Mouse (Mus musculus): ENCODE data around the gene Piga.

Piga gene

DNA sequence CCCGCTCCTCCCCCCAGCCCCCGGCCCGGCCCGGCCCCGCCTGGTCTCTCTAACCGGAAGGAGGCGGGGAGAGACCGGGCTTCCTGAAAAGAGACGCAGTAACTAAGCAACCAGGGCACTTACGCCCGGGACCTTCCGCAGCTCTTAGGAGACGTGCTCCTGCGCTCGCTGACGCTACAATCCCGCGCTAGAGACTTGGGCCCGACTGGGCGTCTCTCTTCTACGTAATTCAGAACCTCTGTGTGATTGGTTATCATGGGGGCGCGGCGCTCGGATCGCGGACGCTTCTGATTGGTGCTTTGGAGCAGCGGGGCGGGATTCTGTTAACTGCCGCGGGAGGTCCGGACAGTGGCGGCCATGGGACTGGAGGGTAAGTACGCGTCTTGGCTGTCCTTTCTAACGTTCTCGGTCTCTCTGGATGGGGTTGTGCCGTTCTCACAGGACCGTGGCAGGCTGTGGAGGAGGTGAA is at the start of gene Piga:
Piga (plus strand) TSS at position 317 of the 469 bp plus-strand sequence.
- DNase-seq: peak; percentile 88 to 94

GRCm38 (mm10) chrX:164370576-164370975 is 49.0 kb upstream of the Piga start:
- no peak for DNase-seq

DNA sequence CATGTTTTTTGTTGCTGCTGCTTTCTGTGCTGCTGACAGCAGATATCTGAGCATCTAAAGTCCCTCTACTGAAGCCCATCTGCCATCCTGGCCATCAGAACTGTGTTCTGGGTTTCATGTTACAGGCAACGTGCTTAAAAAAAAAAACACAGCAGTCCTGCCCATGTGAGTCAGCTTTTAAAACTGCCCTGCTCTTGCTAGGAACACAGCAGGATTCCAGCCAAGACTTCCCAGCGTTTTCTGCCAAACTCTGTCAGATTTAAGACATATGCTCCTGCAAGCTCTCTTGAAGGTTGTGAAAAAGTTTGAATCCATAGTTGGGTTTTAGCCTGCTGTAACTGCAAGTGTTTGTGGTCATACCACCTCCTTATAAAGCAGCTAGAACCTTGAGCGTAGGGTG is 46.5 kb upstream of the Piga start, which contains the start of gene Vegfd:
Vegfd (plus strand) TSS at position 298 of the 400 bp plus-strand sequence.
- peak; percentile 30 to 56 for DNase-seq

DNA sequence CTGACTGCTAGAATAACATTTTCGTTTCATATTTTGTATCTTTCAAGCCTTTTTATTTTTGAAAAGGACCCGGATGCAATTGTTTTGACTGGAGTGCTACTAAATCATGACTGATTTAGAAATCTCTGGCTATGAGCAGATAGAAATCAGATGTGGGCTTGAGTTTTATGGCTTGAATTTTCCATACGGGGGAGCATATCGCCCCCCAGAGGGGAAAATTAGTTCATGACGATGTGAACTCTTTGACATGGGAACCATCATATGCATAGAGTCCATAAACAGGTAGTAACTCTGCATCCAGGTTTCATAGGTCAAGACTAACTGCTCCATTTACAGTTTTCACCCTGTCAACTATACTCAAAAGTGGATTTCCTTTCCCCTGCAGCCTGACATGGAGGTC is 45.0 kb upstream of the Piga start:
- peak in 1 of 2 experiments; percentile 35 for DNase-seq

DNA sequence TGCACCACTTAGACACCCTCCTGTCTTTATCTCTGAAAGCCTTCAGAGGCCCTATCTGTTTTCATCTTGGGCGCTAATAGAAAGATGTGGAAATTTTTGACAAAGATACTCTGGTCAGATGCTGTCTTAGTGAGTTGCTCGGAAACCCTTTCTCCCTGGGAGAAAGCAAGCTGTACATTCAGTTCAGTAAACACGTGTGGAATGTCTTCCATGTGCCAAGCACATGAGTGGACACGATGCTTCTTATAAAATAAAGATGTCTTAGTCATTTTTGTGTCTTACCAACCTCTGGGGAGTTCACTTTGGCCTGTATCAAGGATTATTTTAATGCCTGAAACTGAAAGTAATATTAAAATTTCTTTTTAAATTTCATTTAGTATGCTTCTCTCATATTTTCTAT is 39.9 kb upstream of the Piga start:
- no peak for DNase-seq

GRCm38 (mm10) chrX:164381618-164382408 is 37.8 kb upstream of the Piga start:
- DNase-seq: peak; percentile 84 to 91

- no peak for DNase-seq
Observed at GRCm38 (mm10) chrX:164394091-164394490, 25.5 kb upstream of the Piga start.

DNA sequence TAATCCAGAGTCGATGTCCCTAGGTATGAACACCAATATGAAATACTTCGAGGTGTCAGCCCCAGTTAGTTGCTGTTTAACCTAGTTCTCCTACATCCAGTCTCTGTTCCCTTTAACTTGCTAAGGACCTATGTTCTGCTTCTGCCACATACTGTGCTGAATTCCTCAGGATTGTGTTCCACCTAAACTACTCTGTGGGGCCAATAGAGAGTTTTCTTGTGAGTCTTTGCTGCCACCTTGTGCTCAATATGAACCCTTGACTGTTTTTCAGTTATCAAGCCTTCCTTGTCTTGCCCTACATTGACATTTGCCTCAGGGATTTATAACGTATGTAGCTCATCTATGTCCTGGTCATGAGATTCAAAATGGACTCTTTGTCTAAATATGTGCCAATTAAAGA is 21.1 kb upstream of the Piga start:
- DNase-seq: no peak

- DNase-seq: no peak
Observed at GRCm38 (mm10) chrX:164405080-164405649, 14.4 kb upstream of the Piga start.

DNA sequence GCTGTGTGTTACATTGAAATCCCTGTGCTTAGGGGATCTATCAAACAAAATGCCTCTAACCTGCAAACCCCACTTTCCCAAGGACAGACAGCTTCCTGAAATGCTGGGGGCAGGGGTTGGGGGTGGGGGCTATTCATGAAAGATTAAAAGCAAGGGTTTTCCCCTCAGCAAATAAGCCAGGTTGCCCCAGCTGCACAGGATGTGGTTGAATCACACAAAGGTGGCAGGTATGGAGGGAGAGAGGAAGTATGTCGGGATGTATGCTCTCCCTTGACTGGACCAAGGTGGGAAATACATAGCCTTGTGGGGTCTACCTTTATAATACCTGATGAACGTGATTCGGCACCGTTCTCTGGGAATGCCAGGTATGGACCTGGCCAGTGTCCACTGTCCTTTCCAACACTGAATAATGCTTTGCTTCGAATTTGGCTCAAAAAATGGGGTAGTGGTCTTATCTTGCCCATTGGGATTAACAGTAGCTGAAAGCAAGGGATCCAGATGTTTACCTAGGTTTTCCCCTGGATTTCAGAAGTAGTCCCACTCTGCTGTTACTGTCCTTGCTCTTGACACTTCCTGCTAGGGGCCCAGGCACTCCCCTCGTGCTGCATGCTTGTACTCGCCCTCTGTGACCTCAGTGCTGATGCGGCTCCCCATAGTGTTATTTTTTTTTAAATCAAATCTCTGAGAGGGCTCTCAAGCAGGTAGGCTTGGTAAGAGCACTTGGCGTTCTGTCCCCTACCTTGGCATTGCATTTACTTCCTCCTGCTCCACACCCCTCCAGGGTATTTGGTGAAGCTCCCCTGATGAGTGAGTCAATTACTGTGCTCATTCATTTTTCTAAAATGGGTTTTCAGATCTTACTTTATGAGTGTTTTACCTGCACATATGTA is 13.2 kb upstream of the Piga start:
- DNase-seq: no peak

- no peak for DNase-seq
Observed at GRCm38 (mm10) chrX:164408301-164408927, 11.2 kb upstream of the Piga start.

- DNase-seq: no peak
Observed at GRCm38 (mm10) chrX:164410562-164410961, 9.0 kb upstream of the Piga start.

- no peak for DNase-seq
Observed at GRCm38 (mm10) chrX:164416803-164417202, 2.8 kb upstream of the Piga start.

- no peak for DNase-seq
Observed at GRCm38 (mm10) chrX:164418008-164418407, 1.6 kb upstream of the Piga start.

DNA sequence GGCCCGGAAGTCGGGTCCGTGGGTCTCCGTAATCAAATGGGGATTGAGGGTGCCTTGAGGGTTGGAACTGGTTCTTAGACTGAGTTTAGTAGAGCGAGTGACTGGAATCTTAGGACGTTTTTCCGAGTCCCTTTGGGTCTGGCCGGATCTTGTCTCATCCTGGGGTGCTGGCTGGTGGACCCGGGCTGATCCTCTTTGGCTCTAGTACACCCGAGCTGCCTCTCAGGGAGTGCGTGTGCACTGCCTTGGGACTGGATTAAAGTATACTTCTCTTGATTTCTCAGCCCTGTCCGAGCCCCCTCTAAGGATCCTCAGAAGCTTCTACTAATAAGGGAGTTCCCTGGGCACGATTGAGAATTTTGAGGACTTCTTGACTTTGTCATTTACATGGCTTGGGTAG is 368 bp downstream of the Piga start:
- DNase-seq: no peak

DNA sequence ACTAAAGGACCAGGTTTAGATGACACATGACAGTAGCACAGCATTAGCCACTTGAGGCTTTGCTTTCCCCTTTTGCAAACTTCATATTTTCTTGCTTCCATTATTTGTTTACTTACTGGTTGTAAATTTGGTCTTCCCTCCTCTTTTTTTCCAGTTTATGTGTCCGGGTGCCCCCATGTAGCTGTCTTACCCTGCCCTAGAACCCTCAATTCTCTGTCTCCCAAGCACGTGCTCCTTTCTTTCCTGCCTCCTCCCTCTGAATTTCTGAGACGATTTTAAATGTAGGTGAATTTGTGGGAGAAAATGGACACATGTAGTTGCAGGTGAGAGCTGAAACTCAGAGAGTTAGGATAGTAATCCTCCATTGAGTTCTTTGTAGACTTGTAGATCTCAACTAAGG is 931 bp downstream of the Piga start:
- no peak for DNase-seq

- no peak for DNase-seq
Observed at GRCm38 (mm10) chrX:164424821-164425220, 5.2 kb downstream of the Piga start.

GRCm38 (mm10) chrX:164427295-164427694 is 7.7 kb downstream of the Piga start:
- DNase-seq: no peak

DNA sequence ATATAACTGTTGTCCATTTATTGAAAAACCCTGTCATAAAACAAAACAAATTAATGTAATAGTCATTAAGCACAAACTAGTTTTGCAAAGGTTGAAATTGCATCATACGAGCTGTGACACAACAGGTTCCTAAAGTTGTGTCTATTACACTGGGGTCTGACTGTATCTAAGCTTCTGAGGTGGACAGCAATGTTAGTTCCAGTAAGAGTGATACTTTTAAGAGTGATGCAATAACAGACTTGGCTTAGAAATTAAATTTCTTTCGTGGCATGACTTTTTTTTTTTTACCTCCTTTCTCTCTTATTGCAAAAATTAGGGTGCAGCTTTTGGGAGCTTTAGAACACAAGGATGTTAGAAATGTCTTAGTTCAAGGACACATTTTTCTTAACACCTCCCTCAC is 8.6 kb downstream of the Piga start:
- DNase-seq: no peak

- DNase-seq: no peak
Observed at GRCm38 (mm10) chrX:164430621-164431020, 11.0 kb downstream of the Piga start.

- DNase-seq: no peak
Observed at GRCm38 (mm10) chrX:164431133-164431532, 11.5 kb downstream of the Piga start.

DNA sequence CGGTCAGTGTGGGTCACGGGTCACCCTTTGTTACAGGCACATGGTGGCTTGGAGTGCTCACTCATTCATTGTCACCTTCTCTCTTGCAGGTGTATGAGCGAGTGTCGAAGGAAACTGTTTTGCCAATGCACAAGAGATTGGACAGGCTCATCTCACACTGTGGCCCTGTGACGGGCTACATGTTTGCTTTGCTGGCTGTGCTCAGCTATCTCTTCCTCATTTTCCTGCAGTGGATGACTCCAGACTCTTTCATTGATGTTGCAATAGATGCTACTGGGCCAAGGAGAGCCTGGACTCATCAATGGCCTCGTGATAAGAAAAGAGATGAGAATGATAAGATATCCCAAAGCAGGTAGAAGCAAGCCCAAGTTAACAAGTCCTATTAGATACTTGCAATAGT is 12.0 kb downstream of the Piga start:
- no peak for DNase-seq

- no peak for DNase-seq
Observed at GRCm38 (mm10) chrX:164432682-164433081, 13.1 kb downstream of the Piga start.

All from kidney, postnatal 4 days (tissue).